Mouse (Mus musculus): Measurements from ENCODE around the gene Zfp120.
A peak's percentile ranks its signal among the peaks of the same experiment; 100 is the strongest.
"Not testable (repeated sequence)": the region's sequence is repeated elsewhere in the genome, so short reads cannot be mapped to it uniquely, and the experiment has no call there.

Gene Zfp120

GRCm38 (mm10) chr2:150136435-150136897, at the start of gene Zfp120:
Zfp120 (minus strand) TSS chr2:150136708.
- peak; percentile 88 for DNase-seq (ENCODE audit: low read depth, low spot score)

GRCm38 (mm10) chr2:150181570-150181999, 45.1 kb upstream of the Zfp120 start, which contains the start of gene Gm14139:
Gm14139 (plus strand) TSS chr2:150181755.
- not testable (repeated sequence) for DNase-seq (ENCODE audit: low read depth, low spot score)

GRCm38 (mm10) chr2:150181046-150181445, 44.5 kb upstream of the Zfp120 start:
- not testable (repeated sequence) for DNase-seq (ENCODE audit: low read depth, low spot score)

- not testable (repeated sequence) for DNase-seq (ENCODE audit: low read depth, low spot score)
These were observed 43.1 kb upstream of the Zfp120 start, which contains the start of gene Gm10770 for GRCm38 (mm10) chr2:150179579-150179978. Gm10770 (minus strand) TSS chr2:150179679.

- DNase-seq (ENCODE audit: low read depth, low spot score) = no peak
These were observed 37.3 kb upstream of the Zfp120 start for GRCm38 (mm10) chr2:150173833-150174232.

- no peak for DNase-seq (ENCODE audit: low read depth, low spot score)
These were observed 30.2 kb upstream of the Zfp120 start for GRCm38 (mm10) chr2:150166703-150167102.

GRCm38 (mm10) chr2:150132773-150133172, 3.7 kb downstream of the Zfp120 start:
- DNase-seq (ENCODE audit: low read depth, low spot score) = no peak

GRCm38 (mm10) chr2:150132002-150132401, 4.5 kb downstream of the Zfp120 start:
- not testable (repeated sequence) for DNase-seq (ENCODE audit: low read depth, low spot score)

GRCm38 (mm10) chr2:150111247-150111912, 25.1 kb downstream of the Zfp120 start:
- DNase-seq (ENCODE audit: low read depth, low spot score) = no peak

GRCm38 (mm10) chr2:150099618-150100017, 36.9 kb downstream of the Zfp120 start:
- DNase-seq (ENCODE audit: low read depth, low spot score) = peak; percentile 36

Measured in brain, embryonic 18.5 days (tissue).